ENCODE assay signal across 28 mouse cellular contexts in the genomic region with DNA sequence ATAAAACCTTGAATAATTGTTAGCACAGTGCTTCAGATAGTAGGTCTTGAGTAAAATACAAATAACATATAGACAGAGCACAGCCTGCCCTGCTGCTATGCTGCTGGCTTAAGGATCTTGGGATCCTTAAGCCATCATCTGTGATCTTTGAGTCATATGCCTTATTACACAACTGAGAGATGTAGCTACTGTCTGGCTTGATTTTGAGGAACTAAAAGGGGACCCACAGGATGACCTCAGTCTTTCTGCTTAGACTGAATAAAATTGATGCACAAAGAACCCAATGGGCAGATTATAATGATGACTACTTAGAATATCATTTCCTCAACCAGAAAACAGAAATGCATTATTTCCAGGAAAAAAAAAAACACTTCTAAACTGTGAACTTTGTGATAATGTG. TPM values are rescaled to one million over a fixed set of nuclear protein-coding genes. Genes with fewer than 3 reads are reported as not detected.
DNase-seq lines count a peak whose midpoint lies in the region; TF ChIP-seq lines count a peak whose summit lies in the region.
"Had no signal": no experiment of that assay in that cellular context is flagged by ENCODE, and none has a peak within 500 bp of the region (broad histone marks: within the 10 kb centered on the region; RNA-seq: fewer than 3 reads in every experiment).

No protein-coding gene starts in this region.

- no peaks in the 10 kb centered on the region; the same call in 1 of the 2 replicates for H3K79me2 ChIP-seq in liver, adult 2 months (ENCODE audit: control insufficient read depth, insufficient read depth, low read length)
- H3K79me2 ChIP-seq in C2C12 (ENCODE audit: control insufficient read depth, insufficient read depth) (peaks cover 93% of the 10 kb centered on the region), macrophage (ENCODE audit: inconsistent target) (no peaks in the 10 kb centered on the region)

- no peaks in the 10 kb centered on the region for H3K27me3 ChIP-seq in liver, adult 2 months (ENCODE audit: control insufficient read depth, insufficient read depth, low read length)
- H3K27me3 ChIP-seq in C2C12 (ENCODE audit: control insufficient read depth, insufficient read depth, insufficient read length), result no peaks in the 10 kb centered on the region
- H3K27me3 ChIP-seq: forebrain, embryonic 13.5 days; heart, embryonic 12.5 days; hindbrain, embryonic 15.5 days; limb, embryonic 15.5 days; midbrain, embryonic 13.5 days; neural tube, embryonic 15.5 days had no signal

- no peaks in the 10 kb centered on the region for H3K36me3 ChIP-seq in liver, adult 2 months (ENCODE audit: control insufficient read depth, insufficient read depth, low read length)
- H3K36me3 ChIP-seq in C2C12 (ENCODE audit: control insufficient read depth, insufficient read depth), result peaks cover 4% of the 10 kb centered on the region
- no peaks in the 10 kb centered on the region for H3K36me3 ChIP-seq in macrophage (ENCODE audit: inconsistent target)
- H3K36me3 ChIP-seq: heart, embryonic 12.5 days; hindbrain, embryonic 15.5 days; limb, embryonic 15.5 days; midbrain, embryonic 13.5 days; neural tube, embryonic 15.5 days had no signal

- H3K27ac ChIP-seq in liver, adult 2 months (replicated peaks; ENCODE audit: insufficient read depth, low read depth, low read length), result no peak overlapping the region
- H3K27ac ChIP-seq in macrophage, result peak overlapping the region; percentile 87
- H3K27ac ChIP-seq: forebrain, embryonic 13.5 days; hindbrain, embryonic 15.5 days; limb, embryonic 10.5 days; limb, embryonic 15.5 days; midbrain, embryonic 13.5 days; neural tube, embryonic 15.5 days; stomach, postnatal 0 days had no signal

- no peaks in the 10 kb centered on the region; the same call in 1 of the 2 replicates for H3K4me1 ChIP-seq in liver, adult 2 months (ENCODE audit: control insufficient read depth, insufficient read depth, low read length)
- H3K4me1 ChIP-seq: heart, embryonic 12.5 days; hindbrain, embryonic 15.5 days; midbrain, embryonic 13.5 days had no signal

- DNase-seq in liver, adult 2 months (ENCODE audit: extremely low read depth, low read depth, low spot score), result peak; percentile 56
- DNase-seq in liver, result no peak
- peak; percentile 36 for DNase-seq in skeletal muscle tissue, adult 2 months (ENCODE audit: low read depth, low spot score)
- DNase-seq in adrenal gland, adult 18-20 months (ENCODE audit: low spot score in 2 of 2), result no peak
- DNase-seq in retina, postnatal 1 day, result no peak
- DNase-seq: adrenal gland, adult 2 months; adrenal gland, postnatal 36 days; cerebellum, adult 2 months; gastrocnemius, postnatal 10 days; kidney, adult 11 months; kidney, postnatal 36 days; lung, postnatal 10 days; right cerebral cortex, postnatal 25 days; thymus, adult 18-20 months; thymus, postnatal 36 days had no signal

- no peak overlapping the region for H3K4me3 ChIP-seq in liver, adult 2 months (ENCODE audit: insufficient read depth, low read depth, low read length)
- no peak overlapping the region for H3K4me3 ChIP-seq in C2C12 (ENCODE audit: insufficient read depth, poor library complexity, severe bottlenecking)
- H3K4me3 ChIP-seq in macrophage (ENCODE audit: inconsistent target), result no peak overlapping the region
- H3K4me3 ChIP-seq: forebrain, embryonic 13.5 days; heart, embryonic 12.5 days; hindbrain, embryonic 15.5 days; limb, embryonic 10.5 days; limb, embryonic 15.5 days; midbrain, embryonic 13.5 days; neural tube, embryonic 15.5 days had no signal

- peaks cover 43% of the 10 kb centered on the region for H3K79me3 ChIP-seq in C2C12 (ENCODE audit: low read depth)

- TF ChIP-seq CTCF in liver, adult 2 months (IDR thresholded peaks at IDR 0.05; ENCODE audit: low read depth, low read length), result no peak
- no peak for TF ChIP-seq CTCF in C2C12 (IDR thresholded peaks at IDR 0.05; ENCODE audit: control insufficient read depth, insufficient read depth, insufficient read length)

- no peak for TF ChIP-seq POLR2A in liver, adult 2 months (IDR thresholded peaks at IDR 0.05; ENCODE audit: extremely low read depth, insufficient read depth, low read length)

- H3K9ac ChIP-seq in liver, adult 2 months (ENCODE audit: low read depth, low read length), result no peak overlapping the region
- H3K9ac ChIP-seq: forebrain, embryonic 13.5 days; heart, embryonic 12.5 days; hindbrain, embryonic 15.5 days; limb, embryonic 15.5 days; midbrain, embryonic 13.5 days; neural tube, embryonic 15.5 days had no signal

- no peak overlapping the region for H3ac ChIP-seq in C2C12 (ENCODE audit: control insufficient read depth, insufficient read length, low read depth)

TF ChIP-seq in C2C12, 6 proteins besides CTCF, POLR2A, EP300 and RAD21:
- TF ChIP-seq FOSL1 (IDR thresholded peaks at IDR 0.05; ENCODE audit: insufficient read depth, low read length, poor library complexity, severe bottlenecking) (no peak), USF1 (IDR thresholded peaks at IDR 0.05; ENCODE audit: low read depth) (no peak), MAX (IDR thresholded peaks at IDR 0.05) (no peak), CEBPB (IDR thresholded peaks at IDR 0.05; ENCODE audit: low read depth) (peak; percentile 31)

RNA-seq across cellular contexts. Expression of a gene that starts 15.3 kb away (rescaled TPM):
- 2.1 and 2.6 TPM in 2 replicates for total RNA-seq in liver, adult 2 months (2014; rRNA removed)
- 1.1 and 1.5 TPM in 2 replicates for polyA plus RNA-seq in liver, adult 2 months (2012; rRNA removed)
- polyA plus RNA-seq in C2C12 (2012; fragmentation: generic; extraction: Trizol), result 13.3 TPM
- total RNA-seq in macrophage (2018; cell fraction: chromatin; rRNA removed), result 10 to 100 TPM in 23 of 26 experiments, 1 to 10 TPM in 3; 5.4 to 38.1 (median 14.5) TPM
- 10 to 100 TPM in 24 of 26 experiments, 1 to 10 TPM in 2; 8.2 to 44.1 (median 20.4) TPM for total RNA-seq in macrophage (2018; cell fraction: cytosol; rRNA removed)
- 10 to 100 TPM; 12.1 to 61.6 (median 24.7) TPM for total RNA-seq in macrophage (2018; cell fraction: nucleus; rRNA removed)
- polyA plus RNA-seq in macrophage (2018), result 14.8 to 34.2 TPM (median 26.6 TPM) in 3 replicates
- total RNA-seq in adrenal gland, adult 18-20 months (2021), result 1 to 10 TPM; 6.9 to 8.4 TPM
- total RNA-seq: hematopoietic stem cell, adult 5-6 weeks; megakaryocyte-erythroid progenitor cell, adult 5-6 weeks had no signal
- polyA plus RNA-seq: inflammation-experienced regulatory T-cells, adult 6 months had no signal

Comparison
In these comparisons a context has a peak if more than half of its experiments do, and no peak if none do; other contexts are left out.
1. DNase-seq: peak in liver, adult 2 months (single experiment) and skeletal muscle tissue, adult 2 months (single experiment); none in liver (single experiment), adrenal gland, adult 18-20 months (0 of 2) and retina, postnatal 1 day (single experiment).